Mouse (Mus musculus) adrenal gland, postnatal 25 days (tissue): ENCODE results near the gene Magi2. TPM values are rescaled to one million over a fixed set of nuclear protein-coding genes. Genes with fewer than 3 reads are reported as not detected.

ENCODE experiments used
- DNase-seq: peaks from one replicate; pipeline ENCODE4 v3.0.0; 2021; ENCODE audit warnings: mixed read lengths
- total RNA-seq: library from RNA; stranded (reverse); gene quantifications from 2 replicates; pipeline ENCODE4 v1.2.3, GENCODE M21; 2021

The Magi2 gene
- total RNA-seq, 1 experiment from 2014 or later = 12.1 TPM

DNA sequence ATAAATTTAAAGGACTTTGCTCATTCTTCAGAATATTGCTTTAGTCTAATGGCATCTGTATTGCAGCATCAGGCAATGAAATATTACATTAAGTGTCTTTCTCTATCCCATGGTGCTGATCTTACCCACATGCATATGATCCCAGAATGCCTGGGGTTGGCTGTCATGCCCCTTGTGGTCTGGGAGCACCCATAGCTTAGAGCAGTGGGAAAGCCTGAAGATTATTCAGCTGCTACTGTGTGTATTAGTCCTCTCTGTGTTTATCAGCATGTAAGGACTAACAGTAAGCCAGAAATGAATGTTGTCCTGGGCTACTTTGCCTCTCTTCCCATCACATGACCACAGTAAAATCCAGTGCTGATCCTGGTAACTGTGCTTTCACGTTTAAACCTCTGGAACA is 1380.7 kb downstream of the Magi2 start:
- no peak for DNase-seq

- no peak for DNase-seq
Measured at GRCm38 (mm10) chr5:20609206-20609935, 1382.5 kb downstream of the Magi2 start.

GRCm38 (mm10) chr5:20610640-20611039 is 1383.8 kb downstream of the Magi2 start:
- no peak for DNase-seq

DNA sequence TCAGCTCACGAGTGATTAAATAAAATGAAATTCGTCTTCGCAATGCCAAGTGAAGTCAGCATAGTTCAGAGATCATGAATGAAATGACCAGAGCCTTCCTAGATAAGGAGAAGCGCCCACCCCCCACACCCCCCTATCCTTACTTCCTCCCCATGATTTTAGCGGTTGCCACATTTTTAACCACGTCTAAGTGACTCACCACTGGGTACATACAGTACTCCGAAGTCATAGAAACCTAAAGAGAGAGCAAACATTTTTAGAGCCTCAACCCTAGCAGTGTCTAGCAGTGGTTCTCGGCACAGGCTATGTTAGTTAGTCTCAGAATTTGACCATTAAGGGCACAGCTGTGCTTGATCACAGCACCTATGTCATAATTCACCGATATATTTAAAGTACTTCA is 1385.8 kb downstream of the Magi2 start:
- no peak for DNase-seq

GRCm38 (mm10) chr5:20614891-20615290 is 1388.1 kb downstream of the Magi2 start:
- DNase-seq = no peak

DNA sequence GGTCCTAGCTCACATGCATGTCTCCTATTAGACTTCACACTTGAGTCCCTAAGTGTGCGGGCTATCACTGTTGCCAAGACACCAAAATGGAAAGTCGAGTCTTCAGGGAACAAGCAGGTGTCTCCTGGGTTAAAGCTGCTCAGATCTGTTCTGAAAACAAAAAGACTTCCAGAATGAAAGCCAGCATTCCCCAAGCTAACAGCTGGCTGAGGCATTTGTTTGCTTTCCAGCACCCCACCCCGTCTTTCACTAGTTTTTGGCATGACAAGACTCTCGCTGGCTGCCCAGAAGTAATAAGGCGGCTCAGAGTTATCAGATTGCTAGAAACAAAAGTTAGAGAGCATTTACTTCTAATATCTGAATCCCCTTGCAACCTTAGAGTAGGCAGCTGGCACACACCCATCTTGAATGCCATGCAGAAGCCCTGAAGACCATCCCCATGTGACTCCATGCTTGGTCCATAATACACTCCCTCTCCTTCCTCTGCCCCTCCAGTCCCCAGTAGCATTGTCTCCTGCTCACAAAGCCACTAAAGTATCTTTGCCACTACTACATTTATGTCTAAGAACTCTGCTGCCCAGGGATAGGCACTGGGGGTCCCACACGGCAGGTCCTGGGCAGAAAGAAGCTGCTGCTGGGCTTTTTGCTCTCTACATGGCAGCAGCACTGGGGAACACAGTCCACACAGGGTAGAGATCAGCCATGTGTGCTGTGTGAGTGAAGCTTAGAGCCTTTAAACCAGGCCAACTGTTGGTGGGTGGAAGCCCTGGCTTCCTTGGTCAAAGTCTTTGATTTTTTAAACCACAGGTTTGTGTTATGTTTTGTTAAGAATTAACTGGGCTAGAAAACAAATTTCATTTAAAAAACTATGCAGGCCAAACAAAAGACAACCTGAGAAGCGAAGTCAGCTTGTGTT is 1394.0 kb downstream of the Magi2 start:
- no peak for DNase-seq

- DNase-seq = no peak
Measured at GRCm38 (mm10) chr5:20622417-20622816, 1395.6 kb downstream of the Magi2 start.

GRCm38 (mm10) chr5:20622837-20623573 is 1396.2 kb downstream of the Magi2 start:
- DNase-seq = no peak

DNA sequence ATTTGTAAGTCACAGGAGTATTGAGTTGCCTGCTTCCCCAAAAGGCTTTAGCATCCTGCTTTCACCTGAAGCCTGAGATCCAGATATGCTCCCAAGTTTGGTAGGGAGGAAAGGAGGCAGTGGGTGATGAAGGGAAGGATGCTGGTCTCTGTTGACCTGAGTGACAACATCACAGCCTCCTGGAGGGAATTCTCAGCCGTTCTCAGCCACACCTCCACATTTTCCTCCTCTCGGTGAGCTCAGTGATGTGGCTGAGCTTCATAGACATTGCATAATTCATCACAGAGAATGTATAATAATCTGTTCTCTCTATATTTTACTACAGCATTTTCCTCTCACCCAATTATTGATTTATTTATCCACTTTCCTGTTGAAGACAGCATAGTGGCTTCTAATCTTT is 1398.3 kb downstream of the Magi2 start:
- no peak for DNase-seq

GRCm38 (mm10) chr5:20628954-20629601 is 1402.2 kb downstream of the Magi2 start:
- no peak for DNase-seq

GRCm38 (mm10) chr5:20634046-20634769 is 1407.4 kb downstream of the Magi2 start:
- DNase-seq = no peak

DNA sequence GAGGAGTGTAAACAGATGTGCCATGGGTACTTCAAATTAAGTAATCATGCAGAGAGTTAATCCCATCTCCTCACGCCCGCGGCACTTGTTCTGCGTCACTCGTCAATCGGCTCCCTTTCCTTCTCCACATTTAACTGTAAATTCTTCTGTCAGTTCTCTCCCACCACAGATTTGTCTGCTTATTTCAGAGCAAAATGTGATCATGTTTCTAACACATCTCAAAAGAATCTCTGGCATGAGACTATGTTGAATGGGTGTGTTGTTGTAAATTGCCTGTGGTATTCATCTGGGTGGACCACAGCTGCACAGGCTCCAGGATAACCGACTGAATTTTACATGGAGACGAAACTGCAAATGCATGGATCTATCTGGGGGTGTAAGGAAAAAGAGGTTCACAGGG is 1408.0 kb downstream of the Magi2 start:
- no peak for DNase-seq

- no peak for DNase-seq
Measured at GRCm38 (mm10) chr5:20637300-20637989, 1410.6 kb downstream of the Magi2 start.

DNA sequence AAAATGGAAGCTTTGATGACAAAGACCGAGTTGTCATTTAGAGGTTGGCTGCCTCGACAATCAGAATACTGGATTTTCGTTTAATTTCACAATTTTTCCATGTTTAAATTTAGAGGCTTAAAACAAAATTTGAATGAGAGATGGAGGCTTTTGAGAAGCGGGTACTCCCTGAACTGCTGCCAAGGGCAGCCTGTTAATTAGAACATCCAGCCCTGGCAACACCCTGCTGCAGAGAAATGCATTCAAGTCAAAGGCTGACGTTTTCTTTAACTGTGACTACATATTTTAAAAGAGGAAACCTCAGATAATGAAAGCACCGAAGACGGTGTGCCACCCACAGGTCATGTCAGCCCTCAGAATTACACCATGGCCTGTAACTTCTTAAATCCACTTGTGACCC is 1415.4 kb downstream of the Magi2 start:
- no peak for DNase-seq

DNA sequence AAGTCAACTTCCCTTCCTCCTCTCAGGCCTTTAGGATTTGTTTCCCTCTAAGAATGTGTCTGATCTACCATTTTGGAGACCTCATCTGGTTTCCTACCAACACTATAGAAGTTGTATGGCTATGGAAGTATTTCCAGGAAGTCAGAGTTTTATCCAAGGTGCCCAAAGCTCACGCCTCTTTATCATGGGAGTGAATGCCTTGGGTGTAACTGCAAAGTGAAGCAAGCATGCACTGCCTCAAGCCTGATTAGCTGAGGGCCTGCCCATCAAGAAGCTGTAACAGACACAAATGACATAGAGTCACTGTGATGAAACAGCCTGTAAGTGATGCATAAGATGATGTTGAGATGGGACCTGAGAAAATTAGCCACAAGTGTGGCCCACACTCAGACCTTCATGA is 1416.9 kb downstream of the Magi2 start:
- no peak for DNase-seq

GRCm38 (mm10) chr5:20646947-20647346 is 1420.1 kb downstream of the Magi2 start:
- no peak for DNase-seq

GRCm38 (mm10) chr5:20653425-20654185 is 1426.8 kb downstream of the Magi2 start:
- DNase-seq = no peak

- DNase-seq = no peak
Measured at GRCm38 (mm10) chr5:20654766-20655472, 1428.1 kb downstream of the Magi2 start.

DNA sequence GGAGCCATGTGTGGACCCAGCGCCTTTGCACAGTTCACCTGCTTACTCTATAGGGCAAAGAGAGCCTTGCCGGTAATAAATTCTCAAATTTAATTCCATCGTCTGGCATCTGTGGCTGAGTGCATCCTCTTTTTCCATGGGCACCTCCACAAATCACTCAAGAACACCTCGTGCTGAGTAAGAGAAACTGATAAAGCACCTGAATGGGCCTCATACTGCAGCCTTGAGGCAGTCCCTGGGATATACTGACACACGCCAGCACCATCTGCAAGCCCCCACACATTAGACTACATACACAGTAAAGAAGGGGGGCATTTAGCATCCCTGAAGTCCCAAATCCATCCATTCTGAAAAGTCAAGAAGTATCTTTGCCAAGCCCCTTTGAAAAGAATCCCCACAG is 1430.2 kb downstream of the Magi2 start:
- no peak for DNase-seq
